Mouse (Mus musculus) MEL (cell line): ENCODE measurements around the gene Mpnd. TPM values are rescaled to one million over a fixed set of nuclear protein-coding genes. Genes with fewer than 3 reads are reported as not detected.

Experiments
- DNase-seq: peaks from one replicate; pipeline ENCODE4 v3.0.0; 2011; ENCODE audit warnings: low read depth, low spot score
- H3K27ac ChIP-seq: 2 replicates; pipeline ENCODE4 v1.5.1; 2012; ENCODE audit warnings: low read depth, mild to moderate bottlenecking, control low read depth, low read length, moderate library complexity; ENCODE audit not compliant: control insufficient read depth
- H3K27me3 ChIP-seq, 2 experiments: fragments of 150-350 bp in 1 of 2; sonication (generic) in 1 of 2; 2 replicates each; pipeline ENCODE4 v1.6.1; 2012; ENCODE audit warnings: low read length in 2 of 2, mild to moderate bottlenecking in 2 of 2, improper control_type of control experiment in 1 of 2, moderate library complexity in 1 of 2; ENCODE audit not compliant: insufficient read depth in 2 of 2, control insufficient read depth in 1 of 2
- H3K36me3 ChIP-seq, 2 experiments: 2 replicates each; pipeline ENCODE4 v1.6.1; 2012 to 2014; ENCODE audit warnings: low read length in 2 of 2, improper control_type of control experiment in 1 of 2, inconsistent platforms in 1 of 2, mild to moderate bottlenecking in 1 of 2; ENCODE audit not compliant: insufficient read depth in 2 of 2, control insufficient read depth in 1 of 2
- H3K4me1 ChIP-seq, 2 experiments: fragments of 150-350 bp in 1 of 2; sonication (generic) in 1 of 2; 2 replicates each; pipeline ENCODE4 v1.6.1; 2012; ENCODE audit warnings: low read length in 2 of 2, improper control_type of control experiment in 1 of 2, mild to moderate bottlenecking in 1 of 2; ENCODE audit not compliant: insufficient read depth in 2 of 2, control insufficient read depth in 1 of 2
- H3K4me3 ChIP-seq, 2 experiments: fragments of 150-350 bp in 1 of 2; sonication (generic) in 1 of 2; 2 replicates each; pipeline ENCODE4 v1.5.1; 2012; ENCODE audit warnings: low read depth in 2 of 2, low read length in 2 of 2, mild to moderate bottlenecking in 2 of 2, moderate library complexity in 2 of 2, control low read depth in 1 of 2, improper control_type of control experiment in 1 of 2; ENCODE audit not compliant: control insufficient read depth in 1 of 2, insufficient read depth in 1 of 2
- H3K79me2 ChIP-seq: 2 replicates; pipeline ENCODE4 v1.6.1; 2012; ENCODE audit warnings: mild to moderate bottlenecking, low read length, moderate library complexity; ENCODE audit not compliant: control insufficient read depth, poor library complexity, insufficient read depth
- H3K9ac ChIP-seq: 2 replicates; pipeline ENCODE4 v1.6.1; 2012; ENCODE audit warnings: low read depth, mild to moderate bottlenecking, control low read depth, low read length, moderate library complexity; ENCODE audit not compliant: control insufficient read depth, poor library complexity, severe bottlenecking
- H3K9me3 ChIP-seq: fragments of 150-350 bp; sonication (generic); replicated peaks from 2 replicates; pipeline ENCODE4 v1.6.1; 2012; ENCODE audit warnings: mild to moderate bottlenecking, low read length, improper control_type of control experiment, moderate library complexity; ENCODE audit not compliant: insufficient read depth
- CHD1 ChIP-seq: IDR thresholded peaks from 2 replicates; pipeline ENCODE4 v1.6.1; 2012; ENCODE audit warnings: low read depth, mild to moderate bottlenecking, inconsistent platforms, low read length, improper control_type of control experiment
- CTCF ChIP-seq, 3 experiments: IDR thresholded peaks in 2 of 3; conservative IDR thresholded peaks in 1 of 3; 2 replicates each; pipeline ENCODE4 v1.5.1; 2011 to 2012; ENCODE audit warnings: low read length in 3 of 3, low read depth in 2 of 3, mild to moderate bottlenecking in 2 of 3, improper control_type of control experiment in 1 of 3, inconsistent platforms in 1 of 3, mixed read lengths in 1 of 3, moderate library complexity in 1 of 3; ENCODE audit not compliant: control insufficient read depth in 1 of 3, insufficient read depth in 1 of 3, poor library complexity in 1 of 3, severe bottlenecking in 1 of 3
- E2F4 ChIP-seq: IDR thresholded peaks from 2 replicates; pipeline ENCODE4 v1.6.1; 2011; ENCODE audit warnings: low read depth, low read length, improper control_type of control experiment, borderline replicate concordance
- EP300 ChIP-seq, 2 experiments: IDR thresholded peaks; 2 replicates each; pipeline ENCODE4 v1.6.1; 2011; ENCODE audit warnings: improper control_type of control experiment in 2 of 2, low read length in 2 of 2, low read depth in 1 of 2, mild to moderate bottlenecking in 1 of 2
- GABPA ChIP-seq: IDR thresholded peaks from 2 replicates; pipeline ENCODE4 v1.6.1; 2012; ENCODE audit warnings: low read depth, mild to moderate bottlenecking, inconsistent platforms, low read length, improper control_type of control experiment, moderate library complexity
- HCFC1 ChIP-seq: IDR thresholded peaks from 2 replicates; pipeline ENCODE4 v1.6.1; 2012; ENCODE audit warnings: low read depth, mild to moderate bottlenecking, inconsistent platforms, low read length, improper control_type of control experiment, moderate library complexity
- MAZ ChIP-seq: IDR thresholded peaks from 2 replicates; pipeline ENCODE4 v1.6.1; 2012; ENCODE audit warnings: low read depth, mild to moderate bottlenecking, inconsistent platforms, low read length, improper control_type of control experiment
- MYC ChIP-seq: IDR thresholded peaks from 2 replicates; pipeline ENCODE4 v1.6.1; 2011; ENCODE audit warnings: low read depth, mild to moderate bottlenecking, low read length, improper control_type of control experiment, moderate library complexity
- NRF1 ChIP-seq: IDR thresholded peaks from 2 replicates; pipeline ENCODE4 v1.6.1; 2014; ENCODE audit warnings: low read depth, mild to moderate bottlenecking, inconsistent platforms, low read length, improper control_type of control experiment, moderate library complexity; ENCODE audit not compliant: poor library complexity, insufficient read depth, severe bottlenecking
- POLR2A ChIP-seq, 2 experiments: IDR thresholded peaks; 2 replicates each; pipeline ENCODE4 v1.6.1; 2011 to 2012; ENCODE audit warnings: low read length in 2 of 2, mild to moderate bottlenecking in 2 of 2, control low read depth in 1 of 2, improper control_type of control experiment in 1 of 2, low read depth in 1 of 2, moderate library complexity in 1 of 2; ENCODE audit not compliant: control insufficient read depth in 1 of 2, insufficient read depth in 1 of 2, poor library complexity in 1 of 2
- RAD21 ChIP-seq: IDR thresholded peaks from 2 replicates; pipeline ENCODE4 v1.6.1; 2011; ENCODE audit warnings: mild to moderate bottlenecking, low read depth, low read length, improper control_type of control experiment
- SIN3A ChIP-seq: IDR thresholded peaks from 2 replicates; pipeline ENCODE4 v1.6.1; 2012; ENCODE audit warnings: low read length, improper control_type of control experiment, inconsistent platforms
- SMC3 ChIP-seq: IDR thresholded peaks from 2 replicates; pipeline ENCODE4 v1.6.1; 2011; ENCODE audit warnings: low read depth, low read length, improper control_type of control experiment
- TAL1 ChIP-seq: IDR thresholded peaks from 2 replicates; pipeline ENCODE4 v1.6.1; 2012; ENCODE audit warnings: mild to moderate bottlenecking, inconsistent platforms, low read length, moderate library complexity, mixed read lengths
- TBP ChIP-seq: IDR thresholded peaks from 2 replicates; pipeline ENCODE4 v1.8.0; 2011; ENCODE audit warnings: low read depth, low read length, improper control_type of control experiment
- TCF12 ChIP-seq: IDR thresholded peaks from 2 replicates; pipeline ENCODE4 v1.6.1; 2014; ENCODE audit warnings: low read depth, mild to moderate bottlenecking, inconsistent platforms, low read length, improper control_type of control experiment, moderate library complexity
- UBTF ChIP-seq: IDR thresholded peaks from 2 replicates; pipeline ENCODE4 v1.6.1; 2012; ENCODE audit warnings: low read depth, mild to moderate bottlenecking, inconsistent platforms, low read length, improper control_type of control experiment, moderate library complexity, borderline replicate concordance; ENCODE audit not compliant: insufficient read depth
- ZC3H11A ChIP-seq: IDR thresholded peaks from 2 replicates; pipeline ENCODE4 v1.6.1; 2012; ENCODE audit warnings: low read depth, mild to moderate bottlenecking, inconsistent platforms, low read length, improper control_type of control experiment
- ZKSCAN1 ChIP-seq: IDR thresholded peaks from 2 replicates; pipeline ENCODE4 v1.6.1; 2012; ENCODE audit warnings: low read depth, mild to moderate bottlenecking, inconsistent platforms, low read length, improper control_type of control experiment, moderate library complexity
- ZMIZ1 ChIP-seq: IDR thresholded peaks from 2 replicates; pipeline ENCODE4 v1.6.1; 2012; ENCODE audit warnings: low read depth, mild to moderate bottlenecking, inconsistent platforms, low read length, improper control_type of control experiment, moderate library complexity
- polyA plus RNA-seq, 2 experiments: library from polyadenylated mRNA; stranded (reverse) in 1 of 2; unstranded in 1 of 2; fragments of >175 nt in 1 of 2; fragments of >200 nt in 1 of 2; gene quantifications; 2 replicates each; pipeline versions ENCODE4 v1.2.1 to v1.2.4; 2012; ENCODE audit warnings: low replicate concordance in 2 of 2, low read depth in 1 of 2; ENCODE audit not compliant: insufficient read length in 2 of 2, insufficient read depth in 1 of 2, missing spikeins in 1 of 2
- total RNA-seq: library from RNA; depleted of rRNA; stranded (reverse); fragments of 300-350 nt; gene quantifications from 2 replicates; pipeline ENCODE4 v1.2.3, GENCODE M21; 2012

Gene Mpnd
- total and polyA plus RNA-seq, 3 experiments: 3.9 to 18.3 TPM; not detected in 1

GRCm38 (mm10) chr17:56026881-56027280 lies 21.4 kb downstream of the Mpnd start:
- DNase-seq: no peak
- Histone ChIP-seq H3K27me3 (no peaks in the 10 kb centered on the region), H3K4me1 (peaks cover 13 to 14% of the 10 kb centered on the region in 2 experiments), H3K9ac (no peak overlapping the region), H3K36me3 (peaks cover 13 to 15% of the 10 kb centered on the region in 2 experiments), H3K79me2 (peaks cover 51% of the 10 kb centered on the region), H3K9me3 (no peaks in the 10 kb centered on the region), H3K27ac (no peak overlapping the region), H3K4me3 (no peak overlapping the region)
- TF ChIP-seq SMC3 (no peak), RAD21 (no peak), UBTF (no peak), MYC (no peak), ZC3H11A (no peak), SIN3A (no peak), TBP (no peak)

- peaks cover 18 to 21% of the 10 kb centered on the region in 2 experiments for H3K4me1 ChIP-seq
- peaks cover 15 to 21% of the 10 kb centered on the region in 2 experiments for H3K36me3 ChIP-seq
- no peaks in the 10 kb centered on the region for H3K27me3 ChIP-seq
- H3K9me3 ChIP-seq: no peaks in the 10 kb centered on the region
- DNase-seq: no peak
- H3K4me3 ChIP-seq: no peak overlapping the region
- peaks cover 60% of the 10 kb centered on the region for H3K79me2 ChIP-seq
- no peak overlapping the region for H3K27ac ChIP-seq
- TF ChIP-seq EP300 (IDR thresholded peaks at IDR 0.05; ENCODE audit: low read depth in 1 of 2, low read length in 2 of 2) (no peak), NRF1 (no peak), CHD1 (no peak), POLR2A (IDR thresholded peaks at IDR 0.05; ENCODE audit: control insufficient read depth in 1 of 2, insufficient read depth in 1 of 2, low read depth in 1 of 2, low read length in 2 of 2, poor library complexity in 1 of 2) (no peak), GABPA (no peak), HCFC1 (no peak), MAZ (no peak), ZKSCAN1 (no peak), SMC3 (no peak), CTCF (IDR thresholded peaks at IDR 0.05 in 2 of 3, conservative IDR thresholded peaks at IDR 0.05 in 1 of 3; ENCODE audit: control insufficient read depth in 1 of 3, insufficient read depth in 1 of 3, low read depth in 2 of 3, low read length in 3 of 3, poor library complexity in 1 of 3, severe bottlenecking in 1 of 3) (no peak), E2F4 (no peak), TAL1 (no peak), RAD21 (no peak), ZMIZ1 (no peak), TCF12 (no peak)
- TF ChIP-seq, all 39 proteins: peak for 0
- H3K9ac ChIP-seq: no peak overlapping the region
Measured at GRCm38 (mm10) chr17:56027801-56028441, 22.4 kb downstream of the Mpnd start.
